Mouse (Mus musculus) brain, embryonic 18.5 days (tissue): Measurements from ENCODE around the gene Reln.

Experiments used
- DNase-seq: peaks from one replicate; pipeline ENCODE4 v3.0.0-alpha.2; 2012; ENCODE audit warnings: low read depth, low spot score

Reln gene

DNA sequence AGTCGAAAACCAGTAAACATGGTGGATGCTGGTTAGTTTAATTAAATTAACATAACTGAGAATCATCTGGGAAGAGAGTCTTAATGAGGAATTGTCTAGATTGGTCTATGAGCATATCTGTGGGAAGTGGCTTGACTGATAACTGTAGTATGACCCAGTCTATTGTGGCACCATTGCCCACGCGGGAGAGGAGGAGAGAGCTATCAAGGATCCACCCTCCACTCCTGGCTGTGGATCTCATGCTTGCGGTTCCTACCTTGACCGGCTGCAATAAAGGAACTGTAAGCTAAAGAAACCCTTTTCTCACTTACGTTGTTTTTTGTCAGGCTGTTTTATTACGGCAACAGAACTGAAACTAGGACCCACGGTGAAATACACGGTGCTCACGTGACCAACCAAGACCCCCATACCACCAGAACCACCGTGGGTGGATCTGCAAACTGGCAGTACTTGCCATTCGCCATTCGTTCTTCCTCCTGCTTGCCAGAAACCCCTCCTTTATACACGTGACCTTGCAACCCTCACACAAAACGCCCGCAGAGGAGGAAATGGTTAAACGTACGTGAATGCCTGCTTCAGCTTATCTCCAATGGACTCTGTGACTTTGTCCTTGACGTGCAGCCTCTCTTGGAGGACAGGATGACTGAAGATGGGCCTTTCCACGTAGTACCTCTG, 497.7 kb downstream of the Reln start:
- DNase-seq = no peak

DNA sequence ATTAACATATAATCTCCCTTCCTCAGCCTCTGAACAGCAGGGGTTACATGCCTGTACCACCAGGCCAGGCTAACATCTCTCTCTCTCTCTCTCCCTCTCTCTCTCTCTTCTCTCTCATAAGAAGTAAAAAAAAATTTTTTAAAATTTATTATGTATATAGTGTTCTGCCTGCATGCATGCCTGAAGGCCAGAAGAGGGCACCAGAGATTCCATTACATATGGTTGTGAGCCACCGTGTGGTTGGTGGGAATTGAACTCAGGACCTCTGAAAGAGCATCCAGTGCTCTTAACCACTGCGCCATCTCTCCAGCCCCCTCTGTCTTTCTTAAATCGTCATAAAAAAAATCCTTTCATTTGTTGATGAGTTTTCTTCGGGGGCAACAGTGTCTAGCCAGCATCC, 499.8 kb downstream of the Reln start:
- DNase-seq = no peak
